ENCODE assay signal across 18 mouse cellular contexts in the genomic region with DNA sequence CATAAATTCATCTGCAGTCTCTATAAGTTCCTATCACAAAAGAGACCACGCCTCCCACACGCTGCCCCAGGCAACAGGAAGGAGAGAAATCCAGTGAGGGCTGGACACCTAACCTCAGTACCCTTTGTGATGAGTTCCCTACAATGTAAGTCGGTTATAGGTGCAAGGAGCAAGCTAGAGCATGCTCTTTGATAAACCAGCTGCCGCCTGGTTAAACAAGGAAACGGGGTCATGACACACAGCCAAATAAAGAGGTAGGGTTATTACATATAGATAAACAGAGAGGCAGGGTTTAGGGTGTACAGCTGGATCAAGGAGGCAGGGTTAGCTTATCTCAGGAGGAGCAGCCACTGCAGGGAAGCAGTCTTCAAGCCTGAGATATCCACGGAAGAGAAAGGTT. TPM values are rescaled to one million over a fixed set of nuclear protein-coding genes. Genes with fewer than 3 reads are reported as not detected.
A peak's percentile ranks its signal among the peaks of the same experiment; 100 is the strongest.
DNase-seq lines count a peak whose midpoint lies in the region; ATAC-seq and TF ChIP-seq lines count a peak whose summit lies in the region.
"Had no signal": no experiment of that assay in that cellular context is flagged by ENCODE, and none has a peak within 500 bp of the region (broad histone marks: within the 10 kb centered on the region; RNA-seq: fewer than 3 reads in every experiment).

No protein-coding gene starts in this region.

- H3K4me1 ChIP-seq in intestine, embryonic 14.5 days (replicated peaks; ENCODE audit: control insufficient read depth, insufficient read depth, low read length), result no peaks in the 10 kb centered on the region
- H3K4me1 ChIP-seq in liver, postnatal 0 days (ENCODE audit: insufficient read depth), result peaks cover 10% of the 10 kb centered on the region
- H3K4me1 ChIP-seq: hindbrain, embryonic 15.5 days had no signal

- 47% methylated on average over 6 of the region's 6 CpGs for WGBS in intestine, embryonic 14.5 days
- 37% methylated on average over 6 of the region's 6 CpGs for WGBS in liver, postnatal 0 days (ENCODE audit: insufficient replicate concordance)

- H3K27ac ChIP-seq in intestine, embryonic 14.5 days (ENCODE audit: low read depth), result no peak overlapping the region; the same call in 1 of the 2 replicates
- peak overlapping the region; percentile 86 for H3K27ac ChIP-seq in liver, postnatal 0 days (ENCODE audit: low read depth)
- H3K27ac ChIP-seq: hindbrain, embryonic 15.5 days had no signal

- peak; percentile 96 for TF ChIP-seq EP300 in liver, postnatal 0 days (IDR thresholded peaks at IDR 0.05; ENCODE audit: low read depth)

- peak; percentile 73 for ATAC-seq in intestine, embryonic 14.5 days (replicated peaks; ENCODE audit: low FRiP score, low TSS enrichment, low read depth)
- ATAC-seq in liver, postnatal 0 days, result peak; percentile 98
- ATAC-seq in inflammation-experienced regulatory T-cells, adult 6 months, result no peak

- no peak overlapping the region for H3K4me3 ChIP-seq in intestine, embryonic 14.5 days (ENCODE audit: low read depth, low read length)
- H3K4me3 ChIP-seq in liver, postnatal 0 days (ENCODE audit: low read depth, low read length), result peak overlapping the region; percentile 13
- H3K4me3 ChIP-seq: hindbrain, embryonic 15.5 days had no signal

- H3K36me3 ChIP-seq in intestine, embryonic 14.5 days (ENCODE audit: control insufficient read depth, insufficient read depth, low read length), result no peaks in the 10 kb centered on the region
- H3K36me3 ChIP-seq in liver, postnatal 0 days (replicated peaks; ENCODE audit: insufficient read depth, low read length), result no peaks in the 10 kb centered on the region
- H3K36me3 ChIP-seq: hindbrain, embryonic 15.5 days had no signal

- H3K4me2 ChIP-seq in intestine, embryonic 14.5 days (ENCODE audit: low read length), result no peak overlapping the region
- peak overlapping the region; percentile 62 for H3K4me2 ChIP-seq in liver, postnatal 0 days (ENCODE audit: low read depth, low read length)
- H3K4me2 ChIP-seq: heart, embryonic 11.5 days; hindbrain, embryonic 15.5 days; lung, embryonic 14.5 days; midbrain, embryonic 11.5 days had no signal

- no peak for TF ChIP-seq CTCF in liver, postnatal 0 days (IDR thresholded peaks at IDR 0.05; ENCODE audit: low read depth)

- no peaks in the 10 kb centered on the region for H3K27me3 ChIP-seq in intestine, embryonic 14.5 days (replicated peaks; ENCODE audit: control insufficient read depth, insufficient read depth, low read length)
- no peaks in the 10 kb centered on the region for H3K27me3 ChIP-seq in liver, postnatal 0 days (ENCODE audit: insufficient read depth, low read length)
- H3K27me3 ChIP-seq: hindbrain, embryonic 15.5 days had no signal

- H3K9ac ChIP-seq in intestine, embryonic 14.5 days (ENCODE audit: low read length), result no peak overlapping the region
- peak overlapping the region; percentile 36 for H3K9ac ChIP-seq in liver, postnatal 0 days (replicated peaks)
- H3K9ac ChIP-seq: hindbrain, embryonic 15.5 days; lung, embryonic 14.5 days had no signal

- no peaks in the 10 kb centered on the region for H3K9me3 ChIP-seq in intestine, embryonic 14.5 days (ENCODE audit: control insufficient read depth, low read length)
- no peaks in the 10 kb centered on the region for H3K9me3 ChIP-seq in liver, postnatal 0 days (ENCODE audit: low read length)
- H3K9me3 ChIP-seq: hindbrain, embryonic 15.5 days had no signal

- DNase-seq in thymus, postnatal 4 days, result peak; percentile 37
- DNase-seq in thymus, postnatal 36 days, result no peak
- DNase-seq in intestine, embryonic 14.5 days (ENCODE audit: low spot score), result no peak
- peak; percentile 44 for DNase-seq in liver, postnatal 0 days
- no peak for DNase-seq in adrenal gland, adult (ENCODE audit: inconsistent age in 2 of 2, low spot score in 1 of 2)
- no peak for DNase-seq in gastrocnemius, adult 18-20 months (ENCODE audit: low spot score)
- no peak for DNase-seq in adrenal gland, adult 8-10 months
- DNase-seq: adrenal gland, postnatal 10 days; cerebellum, adult 18-20 months; kidney, postnatal 14 days; lung, embryonic 14.5 days had no signal

RNA-seq across cellular contexts. Expression of a gene that starts 22.7 kb away (rescaled TPM):
- polyA plus RNA-seq in intestine, embryonic 14.5 days (2014; fragmentation: Nextera tagmentation; extraction: Ambion mirVana), result not detected in 2 replicates
- not detected in 2 replicates for polyA plus RNA-seq in liver, postnatal 0 days (2015; fragmentation: Nextera tagmentation; extraction: Ambion mirVana)
- polyA plus RNA-seq in inflammation-experienced regulatory T-cells, adult 6 months (2017; shearing (Covaris generic)), result not detected
- not detected for total RNA-seq in gastrocnemius, adult 18-20 months (2021)
- total RNA-seq in adrenal gland, adult 8-10 months (2022), result not detected
- total RNA-seq: adrenal gland, postnatal 10 days; left cerebral cortex, postnatal 25 days had no signal
- polyA plus RNA-seq: C2C12; forebrain, embryonic 11.5 days; heart, embryonic 11.5 days; hindbrain, embryonic 15.5 days; lung, embryonic 14.5 days; midbrain, embryonic 11.5 days had no signal

RNA-seq across cellular contexts. Expression of a gene that starts 32.3 kb away (rescaled TPM):
- polyA plus RNA-seq in intestine, embryonic 14.5 days (2014; fragmentation: Nextera tagmentation; extraction: Ambion mirVana), result 41.8 and 48.0 TPM in 2 replicates
- 12.4 and 13.2 TPM in 2 replicates for polyA plus RNA-seq in liver, postnatal 0 days (2015; fragmentation: Nextera tagmentation; extraction: Ambion mirVana)
- polyA plus RNA-seq in inflammation-experienced regulatory T-cells, adult 6 months (2017; shearing (Covaris generic)), result 10 to 100 TPM; 40.2 to 42.7 (median 41.7) TPM
- 1 to 10 TPM; 5.5 to 6.3 TPM for total RNA-seq in gastrocnemius, adult 18-20 months (2021)
- total RNA-seq in adrenal gland, adult 8-10 months (2022), result 10 to 100 TPM; 25.4 to 34.9 (median 30.4) TPM

RNA-seq across cellular contexts. Expression of a gene that starts 33.2 kb away (rescaled TPM):
- polyA plus RNA-seq in intestine, embryonic 14.5 days (2014; fragmentation: Nextera tagmentation; extraction: Ambion mirVana), result 54.2 and 59.9 TPM in 2 replicates
- 5.8 and 6.4 TPM in 2 replicates for polyA plus RNA-seq in liver, postnatal 0 days (2015; fragmentation: Nextera tagmentation; extraction: Ambion mirVana)
- polyA plus RNA-seq in inflammation-experienced regulatory T-cells, adult 6 months (2017; shearing (Covaris generic)), result 10 to 100 TPM in 2 of 3 experiments, 1 to 10 TPM in 1; 6.4 to 19.8 (median 16.5) TPM
- total RNA-seq in gastrocnemius, adult 18-20 months (2021), result 1 to 10 TPM; 8.0 to 8.3 TPM
- 10 to 100 TPM; 45.9 to 65.0 (median 52.6) TPM for total RNA-seq in adrenal gland, adult 8-10 months (2022)

Comparison
In these comparisons a context has a peak if more than half of its experiments do, and no peak if none do; other contexts are left out.
1. DNase-seq: peak in thymus, postnatal 4 days (single experiment) and liver, postnatal 0 days (single experiment); none in thymus, postnatal 36 days (0 of 2), intestine, embryonic 14.5 days (single experiment), adrenal gland, adult (0 of 2), gastrocnemius, adult 18-20 months (single experiment) and adrenal gland, adult 8-10 months (single experiment).